Mouse (Mus musculus): ENCODE data around the gene Rp2. TPM values are rescaled to one million over a fixed set of nuclear protein-coding genes. Genes with fewer than 3 reads are reported as not detected.

Rp2 gene
- 15.9 and 17.6 TPM in 2 replicates for polyA plus RNA-seq (2012; rRNA removed)

DNA sequence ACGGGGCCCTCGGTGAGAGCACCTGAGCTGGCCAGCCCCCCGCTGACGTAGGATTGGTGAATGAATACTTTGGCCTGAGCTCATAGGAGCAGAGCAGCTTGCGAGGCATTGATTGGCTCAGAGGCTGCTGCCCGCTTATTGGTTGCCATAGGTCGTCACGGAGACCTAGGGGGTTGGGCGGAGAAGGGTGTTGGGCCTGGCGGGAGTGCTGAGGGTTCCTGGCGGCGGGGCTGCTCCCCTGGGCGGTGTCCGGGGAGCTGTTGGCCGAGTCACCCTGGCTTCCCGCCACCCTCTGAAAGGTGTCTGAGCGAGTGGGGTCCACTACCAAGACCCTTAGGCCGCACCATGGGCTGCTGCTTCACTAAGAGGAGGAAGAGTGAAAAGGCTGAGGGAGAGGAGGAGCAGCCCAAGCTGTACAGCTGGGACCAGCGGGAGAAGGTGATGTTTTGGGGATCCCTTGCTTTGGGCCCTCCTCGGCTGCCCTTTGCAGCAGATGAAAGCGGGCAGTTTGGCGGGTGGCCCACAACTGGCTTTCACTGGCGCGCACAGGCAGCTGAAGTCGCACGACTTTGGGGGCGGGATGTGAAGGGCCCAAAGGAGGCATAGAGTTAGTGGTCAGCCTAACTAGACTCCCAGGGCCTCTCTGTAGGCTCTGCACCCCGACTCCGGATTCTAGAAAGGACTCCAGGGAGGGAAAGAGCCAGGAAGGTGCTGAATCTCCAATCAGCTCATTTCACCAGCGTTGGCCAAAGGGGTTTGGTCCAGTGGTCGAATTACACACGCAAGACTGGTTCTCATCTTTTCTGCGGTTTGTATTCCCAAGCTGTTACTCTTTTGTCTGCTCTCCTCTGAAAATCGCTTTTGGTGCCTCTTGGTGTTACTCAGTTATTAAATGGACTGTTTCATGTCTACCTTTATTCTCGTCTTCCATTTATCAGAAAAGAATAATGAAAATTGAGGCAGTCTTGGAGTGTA lies at the start of gene Rp2:
Gene Rp2, plus strand, starts transcription at position 91 of the 975 bp plus-strand sequence.

DNA sequence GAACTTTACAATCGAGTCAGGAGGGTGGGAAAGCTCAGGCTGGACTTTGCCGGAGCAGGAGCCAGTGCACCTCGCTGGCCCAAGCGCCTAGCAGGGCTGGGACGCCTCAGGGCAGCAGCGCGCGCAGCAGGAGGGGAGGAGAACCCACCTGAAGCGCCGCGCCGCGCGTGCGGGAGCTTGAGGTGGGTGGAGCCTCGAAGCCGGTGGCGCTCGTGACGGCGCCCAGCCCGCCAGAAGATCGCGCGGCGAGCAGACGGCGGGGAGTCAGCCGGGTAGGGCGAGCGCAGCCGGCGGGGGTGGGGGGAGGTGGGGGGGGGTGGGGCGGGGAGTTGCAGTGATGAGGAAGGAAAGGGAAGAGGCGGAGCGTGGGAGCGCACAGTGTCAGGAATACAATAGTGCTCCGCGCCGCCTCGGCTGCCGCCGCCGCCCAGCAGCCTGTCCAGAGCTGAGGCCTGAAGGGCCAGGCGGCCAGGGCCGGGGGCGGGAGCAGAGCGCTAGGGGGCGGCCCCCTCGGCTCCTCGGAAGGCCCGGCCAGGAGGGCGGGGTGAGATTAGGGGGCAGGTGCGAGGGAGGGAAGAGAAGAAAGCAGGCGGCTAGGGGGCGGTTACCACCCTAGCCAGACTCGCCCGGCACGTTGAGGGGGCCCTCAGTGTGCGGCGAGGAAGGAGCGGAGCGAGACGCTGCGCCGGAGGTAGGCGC lies 61.0 kb downstream of the Rp2 start, which contains the start of gene Jade3:
Gene Jade3, plus strand, starts transcription at position 549 of the 699 bp plus-strand sequence.

Other genes starting within 250 kb of the Rp2 start
- 1.1 and 1.2 TPM in 2 replicates for gene Slc9a7, start 72.7 kb upstream of the Rp2 start, polyA plus RNA-seq (2012; rRNA removed)
- gene Jade3, start 61.2 kb downstream of the Rp2 start, polyA plus RNA-seq (2012; rRNA removed), result 7.2 and 8.5 TPM in 2 replicates
- 1.1 and 2.9 TPM in 2 replicates for gene Rgn, start 185.3 kb downstream of the Rp2 start, polyA plus RNA-seq (2012; rRNA removed)

All from central nervous system, embryonic 11.5 days (tissue).